In the genomic region with DNA sequence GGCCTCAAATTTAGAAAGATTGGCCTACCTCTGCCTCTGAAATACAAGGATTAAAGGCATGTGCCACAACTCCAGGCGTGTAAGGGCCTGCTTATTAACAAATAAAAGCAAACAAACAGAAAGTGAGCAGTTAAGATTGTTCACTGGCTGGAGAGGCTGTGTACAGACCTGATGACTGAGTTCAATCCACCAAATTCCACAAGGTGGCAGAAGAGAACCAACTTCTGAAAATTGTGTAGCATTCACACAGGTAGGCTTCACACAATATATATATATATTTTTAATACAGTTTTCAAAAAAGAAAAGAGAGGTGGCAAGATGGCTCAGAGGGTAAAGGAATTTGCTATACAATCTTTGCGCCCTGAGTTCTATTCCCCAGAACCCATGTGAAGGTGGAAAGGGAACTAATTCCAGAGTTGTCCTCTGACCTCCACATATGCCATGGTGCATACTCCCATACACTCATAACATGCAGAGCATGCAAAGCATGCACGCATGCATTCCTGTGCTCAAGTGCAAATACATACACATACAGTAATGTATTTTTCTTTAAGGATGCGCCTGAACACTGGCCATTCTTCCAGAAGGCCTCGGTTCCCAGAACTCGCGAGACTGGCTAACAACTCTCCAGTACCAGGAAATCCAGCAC, we compare ENCODE assay signal across 1 mouse cellular context.
TF ChIP-seq lines count a peak whose summit lies in the region.

No protein-coding gene starts in this region.

TF ChIP-seq in MEL, 35 proteins besides CTCF, POLR2A, EP300 and RAD21 (continued from another document):
- TF ChIP-seq TAL1 (IDR thresholded peaks at IDR 0.05; ENCODE audit: low read length) = no peak
- TF ChIP-seq POLR2AphosphoS2 (IDR thresholded peaks at IDR 0.05; ENCODE audit: low read length) = no peak
- no peak for TF ChIP-seq MYB (IDR thresholded peaks at IDR 0.05; ENCODE audit: low read depth, low read length)
- TF ChIP-seq JUND (IDR thresholded peaks at IDR 0.05; ENCODE audit: low read depth, low read length) = no peak
- no peak for TF ChIP-seq MXI1 (IDR thresholded peaks at IDR 0.05; ENCODE audit: low read depth, low read length)
- no peak for TF ChIP-seq E2F4 (IDR thresholded peaks at IDR 0.05; ENCODE audit: borderline replicate concordance, low read depth, low read length)
- TF ChIP-seq SIN3A (IDR thresholded peaks at IDR 0.05; ENCODE audit: low read length) = no peak; the same call in 1 of the 2 replicates
- TF ChIP-seq CHD2 (IDR thresholded peaks at IDR 0.05; ENCODE audit: low read length) = no peak
- TF ChIP-seq SMC3 (IDR thresholded peaks at IDR 0.05; ENCODE audit: low read depth, low read length) = peak; percentile 84
- no peak for TF ChIP-seq GATA1 (IDR thresholded peaks at IDR 0.05; ENCODE audit: low read depth, low read length)
TF ChIP-seq in MEL: peak in this region for 3.
